Mouse (Mus musculus) telencephalon, adult 2 months (tissue): Measurements from ENCODE around the gene Smoc1.

Experiments
- DNase-seq: peaks from one replicate; pipeline ENCODE4 v3.0.0-alpha.2; 2011; ENCODE audit warnings: low read depth, low spot score

Smoc1 gene

DNA sequence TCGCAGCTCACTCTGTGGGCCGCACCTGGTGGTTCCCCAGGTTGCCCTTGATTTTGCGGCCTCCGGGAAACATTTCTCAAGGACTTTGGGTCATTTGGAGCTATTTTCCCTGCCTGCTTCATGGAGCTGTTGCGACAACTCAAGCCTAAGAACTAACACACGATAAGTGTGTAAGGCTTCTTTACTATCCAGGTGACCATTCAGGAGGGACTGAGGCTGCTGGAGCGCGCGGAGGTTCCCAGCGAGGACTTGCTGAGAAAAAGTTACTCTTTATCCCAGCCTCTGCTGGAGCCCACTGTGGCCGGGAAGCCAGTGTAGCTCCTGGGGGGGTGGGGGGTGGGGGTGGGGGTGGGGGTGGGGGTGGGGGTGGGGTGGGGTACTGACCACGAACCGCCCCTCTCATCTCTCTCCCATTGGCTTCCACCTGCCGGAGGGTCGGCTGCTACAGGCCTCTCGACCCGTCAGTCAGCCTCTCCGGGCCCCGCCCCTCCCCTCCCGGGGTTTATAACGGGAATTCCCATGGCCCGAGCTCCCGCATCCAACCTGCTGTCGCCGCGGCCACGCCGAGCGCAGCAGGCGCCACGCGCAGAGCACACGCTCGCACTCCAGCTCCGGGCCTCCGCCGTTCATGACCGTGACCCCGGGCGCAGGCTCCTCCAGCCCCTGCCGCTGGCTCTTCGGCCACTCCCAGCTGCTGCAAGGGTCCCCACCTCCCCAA is at the start of gene Smoc1:
Gene Smoc1 (plus strand): TSS at position 532 of the 718 bp plus-strand sequence.
- peak; percentile 12 for DNase-seq

DNA sequence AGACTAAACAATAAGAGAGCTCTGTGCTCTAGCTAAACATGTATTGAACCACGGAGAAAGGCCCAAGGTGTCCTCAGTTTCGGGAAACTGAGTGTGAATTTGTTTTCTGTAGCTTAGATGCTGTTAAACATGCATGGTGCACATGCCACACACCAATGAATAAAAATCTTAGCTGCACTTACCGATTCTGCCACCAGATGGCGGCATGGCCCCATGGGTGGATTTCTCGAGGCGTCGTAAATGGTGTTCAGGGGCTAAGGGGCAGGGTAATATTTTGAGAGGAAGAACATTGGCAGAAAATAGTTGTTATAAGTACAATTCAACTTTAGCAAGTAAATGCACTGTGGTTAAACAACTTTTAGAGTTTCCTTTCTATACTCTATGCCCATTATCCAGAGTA is 44.3 kb upstream of the Smoc1 start:
- no peak for DNase-seq

DNA sequence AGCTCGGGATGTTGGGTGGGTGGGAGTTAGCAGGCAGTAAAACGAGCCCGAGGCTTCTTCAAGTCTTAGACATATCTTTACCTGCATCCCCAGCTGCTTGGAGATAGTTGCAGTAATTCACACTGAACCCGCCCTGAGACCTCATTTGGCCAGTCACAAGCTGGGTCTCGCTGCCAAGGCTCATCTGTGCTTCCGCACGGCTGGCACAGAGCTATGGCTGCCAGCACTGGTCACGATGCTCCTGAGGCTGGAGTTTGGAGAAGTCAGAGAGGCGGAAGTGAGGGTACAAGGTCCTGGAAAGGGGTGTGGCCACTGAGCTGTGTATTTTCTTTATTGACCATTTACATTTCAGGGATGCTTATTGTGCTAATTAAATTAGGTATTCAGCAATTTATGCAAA is 42.9 kb upstream of the Smoc1 start:
- no peak for DNase-seq

DNA sequence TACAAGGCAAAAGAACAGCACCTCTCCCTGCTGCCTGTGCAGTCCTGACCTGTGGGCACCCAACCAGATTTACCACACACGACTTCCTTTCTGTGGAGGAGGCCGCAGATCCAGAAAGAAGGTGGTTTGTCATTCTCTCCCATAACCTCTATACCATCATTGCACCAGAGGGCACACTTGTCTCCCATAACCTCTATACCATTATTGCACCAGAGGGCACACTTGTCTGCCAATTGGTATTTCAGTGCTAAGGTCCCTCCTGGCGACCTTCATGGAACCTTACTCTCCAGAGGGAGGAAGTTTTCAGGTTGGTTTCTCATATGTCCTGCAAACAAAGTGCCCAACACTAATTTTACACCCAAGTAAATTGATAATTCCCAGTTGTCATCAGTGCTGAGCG is 40.0 kb upstream of the Smoc1 start:
- DNase-seq, result no peak

DNA sequence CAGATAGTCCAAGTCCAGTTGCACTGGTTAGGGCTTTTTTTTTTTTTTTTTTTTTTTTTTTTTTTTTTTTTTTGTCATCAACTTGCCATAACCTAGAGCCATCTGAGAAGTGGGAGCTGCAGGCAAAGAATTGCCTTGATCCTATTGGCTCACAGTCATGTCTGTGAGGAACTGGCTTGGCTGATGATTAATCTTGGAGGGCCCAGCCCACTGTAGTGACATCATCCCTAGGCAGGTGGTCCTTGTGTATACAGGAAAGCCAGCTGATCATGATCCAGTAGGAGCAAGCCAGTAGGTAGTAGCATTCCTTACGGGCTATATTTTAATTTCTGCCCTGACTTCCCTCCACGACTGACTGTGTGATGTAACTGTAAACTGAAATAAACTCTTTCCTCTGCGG is 38.3 kb upstream of the Smoc1 start:
- no peak for DNase-seq

DNA sequence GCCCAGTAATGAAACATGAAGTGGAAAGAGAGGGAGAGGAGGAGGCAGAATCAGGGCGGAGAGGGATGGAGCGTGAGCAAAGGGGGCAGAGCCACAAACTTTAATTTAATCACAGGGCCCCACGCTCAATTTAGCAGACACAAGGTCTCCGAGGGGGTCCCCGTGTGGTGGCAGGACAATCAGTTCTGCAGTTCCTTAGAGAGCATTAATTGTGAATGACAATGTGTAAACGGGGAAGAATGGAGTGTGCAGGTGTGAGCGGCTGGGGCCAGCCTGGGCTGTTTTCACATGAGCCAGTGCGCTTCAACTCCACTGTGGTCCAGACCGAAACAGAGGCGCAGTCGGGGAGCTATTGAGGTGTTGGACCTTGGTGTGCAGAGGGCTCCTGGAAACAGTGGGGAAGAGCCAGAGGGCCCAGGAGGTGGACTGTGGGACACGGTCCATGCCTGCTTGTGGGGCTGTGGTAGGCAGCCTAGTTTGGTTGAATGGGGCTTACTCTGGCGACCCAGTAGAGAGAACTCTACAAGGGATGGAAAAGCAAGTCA is 35.6 kb upstream of the Smoc1 start:
- no peak for DNase-seq

DNA sequence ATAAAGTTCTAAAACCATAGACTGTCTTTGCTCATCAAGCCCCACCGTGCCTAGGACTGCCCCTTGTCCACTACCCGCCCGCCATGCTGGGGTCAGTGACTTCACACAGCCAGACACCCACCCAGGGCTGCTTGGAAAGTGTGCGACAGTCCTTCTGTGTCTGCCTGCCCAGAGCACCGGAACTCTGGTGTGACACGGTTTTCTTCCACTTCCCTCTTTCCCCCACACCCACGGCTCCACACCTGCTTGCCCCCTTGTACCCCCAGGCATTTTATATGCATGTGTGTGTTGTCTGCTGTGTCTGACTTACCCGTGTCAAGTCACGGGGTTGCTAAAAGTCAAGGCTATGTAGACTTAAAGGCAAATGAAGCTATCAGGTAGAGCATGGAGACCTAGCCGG is 34.8 kb upstream of the Smoc1 start:
- no peak for DNase-seq

DNA sequence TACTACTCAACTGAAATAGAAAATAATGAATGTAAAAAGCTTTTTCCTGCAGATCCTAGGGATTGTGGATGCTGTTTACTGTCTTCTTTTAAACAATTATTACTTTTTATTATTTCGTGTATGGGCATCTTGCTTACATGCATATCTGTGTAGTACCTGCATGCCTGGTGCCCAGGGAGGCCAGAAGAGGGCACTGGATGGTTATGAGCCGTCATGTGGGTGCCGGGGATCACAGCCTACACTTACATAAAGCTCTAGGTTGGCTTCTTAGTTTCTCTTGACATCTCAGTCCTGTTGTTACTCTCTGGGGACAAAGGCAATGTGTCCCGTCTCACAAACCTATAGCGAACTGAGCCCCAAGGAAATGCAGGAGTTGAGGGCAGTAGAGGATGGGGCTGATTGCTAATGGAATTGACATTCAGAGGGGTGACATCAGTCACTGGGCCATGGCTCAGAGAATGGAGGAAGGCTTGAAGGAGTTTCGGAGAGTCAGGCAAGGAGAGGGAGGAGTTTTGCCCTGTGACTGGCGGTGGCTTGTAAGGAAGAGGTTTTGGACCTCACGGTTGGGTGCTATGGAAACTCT is 34.0 kb upstream of the Smoc1 start:
- no peak for DNase-seq

DNA sequence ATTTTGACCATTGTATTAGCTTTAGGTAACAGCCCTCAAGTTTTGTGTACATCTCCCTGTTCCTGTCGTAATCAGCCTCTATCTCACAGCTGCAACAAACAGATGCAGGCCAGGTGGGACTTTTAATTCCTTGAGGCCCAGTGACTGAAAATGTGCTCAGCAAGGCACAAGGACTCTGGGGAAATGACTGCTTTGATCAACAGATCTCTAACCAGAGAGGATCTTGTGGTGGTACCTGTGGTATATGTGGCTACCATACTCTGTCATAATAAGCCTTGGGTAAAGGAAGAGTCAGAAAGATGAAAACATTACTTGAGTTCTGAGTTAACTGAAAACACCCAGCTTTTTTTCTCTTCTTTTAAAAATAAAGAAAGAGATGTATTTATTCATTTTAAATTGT is 32.8 kb upstream of the Smoc1 start:
- no peak for DNase-seq

DNA sequence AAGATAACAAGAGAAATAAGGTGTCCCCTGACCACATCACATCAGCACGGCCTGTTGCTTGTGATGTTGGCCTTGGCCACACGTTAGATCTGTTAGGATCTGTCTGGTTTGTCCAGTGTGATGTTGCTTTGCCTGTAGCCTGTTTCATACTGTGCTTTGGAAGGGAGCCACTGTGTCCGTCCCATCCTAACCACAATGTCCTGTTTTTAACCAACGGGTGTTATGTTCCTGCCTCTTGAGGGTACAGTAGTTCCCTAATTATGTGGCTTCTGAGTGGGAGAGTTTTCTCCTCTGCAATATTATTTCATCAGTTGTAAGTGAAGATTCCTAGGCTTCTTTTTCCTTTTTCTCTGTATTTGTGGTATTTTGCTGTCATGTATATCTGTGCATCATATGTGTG is 31.3 kb upstream of the Smoc1 start:
- no peak for DNase-seq

DNA sequence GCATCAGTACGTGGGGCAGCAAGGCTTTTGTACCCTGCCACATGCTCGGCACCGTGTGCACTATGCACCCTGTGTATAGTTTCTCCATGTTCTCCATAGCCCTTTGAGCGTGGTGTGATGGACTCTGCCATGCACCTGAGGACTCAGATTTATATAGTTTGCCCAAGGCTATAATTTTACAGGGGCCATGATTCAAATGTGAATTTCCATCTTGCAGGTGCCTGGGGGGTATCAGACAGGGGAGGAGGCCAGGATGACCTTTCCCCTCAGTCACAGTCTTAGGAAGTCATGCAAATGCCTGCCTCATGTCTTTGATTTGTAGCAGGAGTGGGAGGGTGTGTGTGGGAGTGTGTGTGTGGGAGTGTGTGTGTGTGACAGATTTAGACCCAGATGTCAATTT is 29.0 kb upstream of the Smoc1 start:
- DNase-seq, result no peak

DNA sequence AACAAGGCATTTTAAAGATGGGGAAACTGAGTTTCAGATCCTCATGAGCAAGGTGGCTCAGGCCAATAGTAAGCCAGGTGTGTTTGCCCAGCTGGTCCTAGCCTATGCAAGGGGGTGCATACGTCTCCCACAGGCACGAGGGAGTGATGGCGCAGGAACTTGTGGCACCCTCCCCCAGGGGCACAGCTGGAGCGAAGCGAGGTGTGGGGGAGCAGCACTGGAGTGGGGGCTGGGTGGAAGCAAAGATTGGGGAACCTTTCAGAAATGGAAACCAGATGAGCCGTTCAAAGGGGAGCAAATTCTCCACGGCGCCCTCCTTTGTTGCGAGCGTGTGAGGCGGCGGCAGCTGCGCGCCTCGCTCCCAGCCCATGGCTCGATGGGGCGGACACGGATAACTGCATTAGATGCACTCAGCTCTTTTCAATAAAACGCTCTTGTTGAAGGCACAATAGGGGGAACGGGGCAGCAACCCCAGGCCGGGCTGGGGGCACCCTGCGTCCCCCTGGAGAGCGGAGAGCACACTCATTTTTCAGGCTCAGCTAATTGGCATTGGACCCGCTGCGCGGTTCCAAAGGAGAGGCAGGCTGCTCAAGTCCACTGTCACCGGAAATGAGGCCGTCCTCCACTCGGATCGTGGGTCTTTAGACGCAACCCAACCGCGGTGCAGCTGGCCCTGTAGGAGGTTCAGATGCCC is 27.9 kb upstream of the Smoc1 start:
- DNase-seq, result no peak

DNA sequence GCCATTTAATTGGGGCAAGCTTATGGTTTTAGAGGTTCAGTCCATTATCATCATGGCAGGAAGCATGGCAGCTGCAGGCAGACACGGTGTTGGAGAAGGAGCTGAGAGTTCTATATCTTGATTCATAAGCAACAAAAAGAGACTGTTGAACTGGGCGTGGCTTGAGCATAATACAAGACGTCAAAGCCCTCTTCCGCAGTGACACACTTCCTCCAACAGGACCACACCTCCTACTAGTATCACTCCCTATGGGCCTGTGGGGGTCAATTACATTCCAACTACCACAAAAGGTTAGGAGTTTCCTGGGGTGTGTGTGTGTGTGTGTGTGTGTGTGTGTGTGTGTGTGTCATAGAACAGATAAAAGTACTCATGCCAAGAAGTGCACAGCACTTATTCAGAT is 25.7 kb upstream of the Smoc1 start:
- no peak for DNase-seq

DNA sequence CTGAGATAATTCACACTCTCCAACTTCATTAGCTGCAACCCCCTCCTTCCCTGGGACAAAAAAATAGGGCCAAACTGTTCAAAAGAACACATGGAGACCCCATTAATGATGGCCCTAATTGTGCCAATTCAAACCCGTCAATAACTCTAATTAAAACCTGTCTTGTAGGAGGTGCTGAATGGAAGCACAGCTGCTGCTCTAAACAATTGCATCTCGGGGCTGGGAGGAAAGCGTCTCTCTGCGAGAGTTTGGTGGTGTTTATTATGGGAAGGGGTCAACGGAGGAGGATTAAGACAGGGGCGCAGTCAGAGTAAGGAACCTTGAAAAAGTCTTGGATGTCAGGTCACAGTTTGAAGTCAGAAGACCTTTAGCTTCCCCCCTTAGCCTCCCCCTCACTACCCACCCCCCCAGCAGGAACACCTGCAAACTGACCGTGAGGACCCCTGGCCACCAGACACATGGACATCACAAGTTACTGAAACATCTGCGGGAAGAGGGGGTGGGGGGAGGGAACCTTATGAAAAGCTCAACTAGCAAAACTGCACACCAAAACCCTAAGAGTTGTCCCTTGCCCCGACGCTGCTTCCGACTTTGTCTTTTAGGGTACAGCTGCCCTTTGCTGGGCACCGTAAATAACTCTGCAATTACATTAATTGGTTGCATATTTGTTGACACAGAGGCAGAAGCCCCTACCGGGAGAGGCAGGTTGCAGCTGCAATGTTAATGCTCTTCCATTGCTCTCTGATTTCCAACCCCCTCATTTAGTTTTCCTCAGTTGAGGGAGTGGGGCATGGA is 23.6 kb upstream of the Smoc1 start:
- no peak for DNase-seq

DNA sequence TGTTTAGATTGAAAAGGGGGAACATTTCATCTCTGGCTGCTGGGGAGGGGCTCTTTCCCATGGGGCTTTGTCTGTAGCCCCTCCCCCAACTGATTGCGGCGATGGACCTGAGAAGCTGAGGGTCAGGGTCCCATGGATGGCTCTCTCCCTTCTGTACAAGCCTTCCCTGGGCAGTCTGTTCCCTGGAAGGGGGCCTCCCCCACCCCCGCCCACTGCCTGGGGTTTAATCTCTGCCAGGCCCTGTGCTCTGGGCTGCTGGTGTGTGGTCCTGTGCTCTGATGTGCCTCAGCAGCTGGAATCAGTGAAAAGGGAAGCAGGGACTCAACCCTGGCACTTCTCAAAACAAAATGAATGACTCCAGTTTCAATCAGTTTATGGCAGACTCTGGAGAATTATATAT is 16.8 kb upstream of the Smoc1 start:
- DNase-seq, result no peak

DNA sequence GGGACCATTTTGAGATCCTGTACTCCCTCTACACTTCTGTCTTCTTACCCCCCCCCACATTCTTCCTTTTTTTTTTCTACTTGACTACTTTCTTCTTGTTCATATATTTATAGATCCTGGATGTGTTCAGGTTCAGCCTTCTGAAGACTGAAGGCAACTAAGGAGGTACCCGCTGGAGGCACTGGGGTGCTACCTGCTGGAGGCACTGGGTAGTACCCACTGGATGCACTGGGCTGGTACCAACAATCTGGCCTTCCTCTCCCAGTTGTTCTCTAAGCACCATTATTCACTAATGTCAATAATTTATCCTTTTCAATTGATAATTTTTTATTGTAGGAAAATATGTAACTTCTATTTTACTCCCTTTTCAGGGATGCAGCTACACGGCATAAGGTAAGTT is 14.6 kb upstream of the Smoc1 start:
- no peak for DNase-seq

DNA sequence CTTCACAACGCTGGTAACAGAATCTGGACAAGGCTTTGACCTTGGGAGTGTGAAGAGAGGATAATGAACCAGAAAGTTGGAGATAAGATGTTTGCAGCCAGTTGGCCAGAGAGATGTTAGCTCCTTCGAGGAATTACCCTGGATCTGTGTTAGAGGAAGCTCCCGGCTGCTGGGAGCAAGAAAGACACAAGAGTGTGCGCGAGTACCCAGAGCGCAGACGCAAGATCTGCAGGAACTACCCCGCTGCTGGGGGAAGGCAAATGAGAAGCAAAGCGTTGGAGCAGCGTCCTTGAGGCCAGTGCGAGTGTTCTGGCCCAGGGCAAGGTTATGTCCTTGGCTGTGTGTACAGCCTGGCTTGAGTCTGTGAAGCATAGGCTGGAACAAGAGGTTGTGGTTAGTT is 13.1 kb upstream of the Smoc1 start:
- no peak for DNase-seq

DNA sequence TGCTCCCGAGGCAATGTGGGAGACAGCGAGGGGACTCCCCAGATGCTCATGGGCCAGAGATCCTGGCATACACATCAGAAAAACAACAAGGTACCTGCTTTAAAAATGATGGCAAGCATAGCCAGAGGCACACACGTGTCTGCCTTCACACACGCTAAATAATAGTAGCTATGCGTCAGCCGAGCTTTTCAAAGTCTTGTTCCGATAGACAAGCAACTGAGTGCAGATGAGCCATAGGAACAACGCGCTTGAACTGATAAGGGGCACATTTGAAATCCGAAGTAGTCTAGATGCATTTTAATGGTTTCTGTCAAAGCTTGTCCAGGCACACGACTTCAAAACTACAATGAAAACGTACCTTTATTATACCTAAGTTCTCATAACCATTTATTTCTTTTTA is 9.0 kb upstream of the Smoc1 start:
- no peak for DNase-seq

DNA sequence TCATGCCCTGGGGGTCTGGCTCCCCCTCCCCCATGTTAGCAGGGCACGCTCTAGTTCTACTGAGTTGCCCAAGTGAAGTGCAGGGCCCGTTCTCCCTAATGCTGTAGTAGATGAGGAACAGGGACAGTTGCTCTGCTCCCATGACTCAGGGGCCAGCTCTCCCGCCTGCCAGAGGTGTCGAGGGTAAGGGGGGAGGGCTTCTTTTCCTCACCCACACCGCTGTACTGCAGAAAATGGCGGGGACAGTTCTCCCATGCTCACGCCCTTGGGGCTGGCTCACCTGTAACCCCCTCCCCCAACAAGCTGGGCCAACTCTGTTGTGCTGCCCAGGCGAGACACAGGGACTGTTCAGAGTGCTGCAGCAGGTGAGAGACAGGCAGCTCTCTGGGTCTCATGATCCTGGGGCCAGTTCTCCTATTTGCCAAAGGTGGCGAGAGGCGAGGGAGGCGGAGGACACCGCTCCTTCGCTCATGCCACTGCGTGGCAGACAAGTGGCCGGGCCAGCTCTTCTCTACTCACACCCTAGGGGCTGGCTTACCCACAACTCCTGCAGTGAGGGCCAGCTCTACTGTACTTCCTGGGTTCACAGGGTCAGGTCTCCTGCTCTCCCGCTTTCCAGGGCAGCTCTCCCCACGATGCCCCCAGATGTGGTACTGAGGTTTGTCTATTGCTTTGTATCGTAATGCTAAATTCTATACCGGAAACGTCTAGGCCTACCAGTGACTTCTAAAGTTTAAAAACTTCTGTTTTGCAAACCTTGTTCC is 7.9 kb upstream of the Smoc1 start:
- no peak for DNase-seq

DNA sequence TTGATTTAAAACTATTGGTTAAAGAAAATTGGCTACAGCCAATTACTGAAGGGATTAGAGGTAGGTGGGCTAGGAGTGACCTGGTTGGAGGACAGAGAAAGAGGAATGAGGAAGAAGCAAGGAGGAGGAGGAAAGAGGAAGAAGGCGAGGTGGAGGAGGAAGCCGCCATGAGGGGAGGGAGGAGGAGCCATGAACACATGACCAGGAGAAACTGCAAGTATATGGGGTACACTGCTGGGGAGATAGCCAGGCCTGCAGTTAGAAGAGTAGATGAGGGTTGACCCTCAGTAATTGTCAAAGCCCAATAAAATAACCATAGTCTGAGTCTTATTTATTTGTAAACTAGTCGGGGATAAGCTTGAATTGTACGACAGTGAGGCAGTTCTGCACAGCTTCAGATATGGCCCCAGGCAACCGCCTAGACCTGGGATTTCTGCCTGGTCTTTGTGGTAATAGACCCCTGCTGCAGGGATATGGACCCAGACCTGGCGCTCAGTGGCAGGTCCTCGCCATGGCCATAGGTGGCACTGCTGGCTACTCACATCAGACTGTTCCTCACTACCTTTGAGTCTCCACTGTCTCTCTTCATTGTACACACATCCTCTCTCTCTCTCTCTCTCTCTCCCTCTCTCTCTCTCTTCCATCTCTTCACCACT is 7.2 kb upstream of the Smoc1 start:
- DNase-seq, result no peak

DNA sequence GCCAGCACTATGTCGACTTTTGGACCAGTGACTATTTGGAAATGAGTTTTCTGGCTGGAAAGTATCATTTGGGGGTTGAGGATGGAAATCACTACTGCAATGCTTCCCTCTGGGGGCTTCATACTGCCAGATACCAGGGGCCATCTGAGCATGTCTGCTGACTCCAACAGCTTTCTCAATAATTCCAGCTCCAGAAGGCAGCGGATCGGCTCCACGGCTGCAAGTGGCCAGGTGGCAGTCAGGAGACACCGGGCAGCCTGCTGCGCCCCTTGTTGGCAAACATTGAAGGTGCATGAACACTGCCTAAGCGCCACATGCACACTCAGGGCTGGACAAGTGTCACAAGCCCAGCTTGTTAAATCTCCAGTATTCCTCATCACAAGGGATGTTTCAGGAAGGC is 2.2 kb upstream of the Smoc1 start:
- no peak for DNase-seq
